In the genomic region with DNA sequence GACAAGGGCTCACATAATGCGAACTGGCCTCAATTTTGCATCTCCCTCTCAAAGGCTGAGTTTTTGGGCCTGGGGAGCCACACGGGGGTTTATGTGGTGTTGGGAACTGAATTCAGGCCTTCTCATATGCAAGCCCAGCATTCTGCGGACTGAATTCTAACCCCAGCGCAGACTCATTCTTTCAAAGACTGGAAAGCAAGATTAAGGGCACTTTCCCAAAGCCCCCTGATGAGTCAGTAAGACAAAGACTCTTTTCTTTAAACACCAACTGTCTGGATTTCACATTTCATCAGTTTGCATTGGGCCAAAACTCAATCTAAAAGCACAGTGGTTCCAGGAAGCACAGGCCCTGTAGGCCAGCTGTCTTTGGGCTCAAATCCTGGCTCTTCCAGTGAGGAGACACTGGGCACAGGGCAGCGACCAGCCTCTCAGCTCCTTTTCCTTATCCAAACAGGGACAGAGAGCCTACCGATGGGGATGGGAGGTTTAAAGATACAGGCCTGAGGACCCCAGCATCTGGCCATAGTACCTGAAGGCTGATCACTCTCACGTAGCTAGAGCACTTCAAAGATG, we compare ENCODE assay signal across 11 mouse cellular contexts. TPM values are rescaled to one million over a fixed set of nuclear protein-coding genes. Genes with fewer than 3 reads are reported as not detected.
DNase-seq lines count a peak whose midpoint lies in the region; ATAC-seq and TF ChIP-seq lines count a peak whose summit lies in the region.
"Had no signal": no experiment of that assay in that cellular context is flagged by ENCODE, and none has a peak within 500 bp of the region (broad histone marks: within the 10 kb centered on the region; RNA-seq: fewer than 3 reads in every experiment).

No protein-coding gene starts in this region.

- ATAC-seq in stomach, embryonic 16.5 days (ENCODE audit: insufficient read depth, low FRiP score): no peak
- ATAC-seq in stomach, postnatal 0 days (ENCODE audit: low FRiP score, low TSS enrichment): no peak
- no peak for ATAC-seq in forebrain, embryonic 13.5 days
- ATAC-seq in limb, embryonic 15.5 days (ENCODE audit: insufficient number of reproducible peaks, low FRiP score, low TSS enrichment, low read depth): no peak
- ATAC-seq in CD4-positive, CD25-positive, alpha-beta regulatory T cell, adult 4 months: no peak

- no peaks in the 10 kb centered on the region for H3K27me3 ChIP-seq in stomach, embryonic 16.5 days (ENCODE audit: control insufficient read depth, insufficient read depth, low read length)
- no peaks in the 10 kb centered on the region for H3K27me3 ChIP-seq in stomach, postnatal 0 days (ENCODE audit: control insufficient read depth, insufficient read depth, low read length)
- H3K27me3 ChIP-seq in forebrain, embryonic 13.5 days: no peaks in the 10 kb centered on the region
- no peaks in the 10 kb centered on the region for H3K27me3 ChIP-seq in limb, embryonic 15.5 days

- H3K36me3 ChIP-seq in stomach, embryonic 16.5 days (ENCODE audit: control insufficient read depth, insufficient read depth, low read length): no peaks in the 10 kb centered on the region
- H3K36me3 ChIP-seq in stomach, postnatal 0 days (ENCODE audit: control insufficient read depth, insufficient read depth, low read length): peaks cover 2% of the 10 kb centered on the region; the same call in 1 of the 2 replicates
- peaks cover 18% of the 10 kb centered on the region for H3K36me3 ChIP-seq in forebrain, embryonic 13.5 days (ENCODE audit: poor library complexity, severe bottlenecking)
- H3K36me3 ChIP-seq in limb, embryonic 15.5 days: peaks cover 15% of the 10 kb centered on the region
- H3K36me3 ChIP-seq: G1E had no signal

- no peak overlapping the region for H3K4me2 ChIP-seq in stomach, embryonic 16.5 days (ENCODE audit: low read depth, low read length)
- no peak overlapping the region for H3K4me2 ChIP-seq in stomach, postnatal 0 days (replicated peaks; ENCODE audit: low read depth)
- H3K4me2 ChIP-seq in forebrain, embryonic 13.5 days: no peak overlapping the region
- H3K4me2 ChIP-seq in limb, embryonic 15.5 days: no peak overlapping the region

- H3K27ac ChIP-seq in stomach, embryonic 16.5 days (ENCODE audit: low read length): peak overlapping the region; percentile 57
- H3K27ac ChIP-seq in stomach, postnatal 0 days (replicated peaks): no peak overlapping the region; the same call in 1 of the 2 replicates
- H3K27ac ChIP-seq in forebrain, embryonic 13.5 days: peak overlapping the region; percentile 68
- peak overlapping the region; percentile 63 for H3K27ac ChIP-seq in limb, embryonic 15.5 days

- TF ChIP-seq EP300 in stomach, postnatal 0 days (optimal IDR thresholded peaks at IDR 0.05): no peak

- H3K4me1 ChIP-seq in stomach, embryonic 16.5 days (ENCODE audit: control insufficient read depth, insufficient read depth, low read length): peaks cover 15% of the 10 kb centered on the region
- H3K4me1 ChIP-seq in stomach, postnatal 0 days (replicated peaks; ENCODE audit: control insufficient read depth, insufficient read depth): 0 out of 2 replicates have a peak, but pooled peaks cover 3% of the 10 kb centered on the region
- H3K4me1 ChIP-seq in forebrain, embryonic 13.5 days: peaks cover 21% of the 10 kb centered on the region
- peaks cover 29% of the 10 kb centered on the region for H3K4me1 ChIP-seq in limb, embryonic 15.5 days

- no peaks in the 10 kb centered on the region for H3K9me3 ChIP-seq in stomach, embryonic 16.5 days (replicated peaks; ENCODE audit: control insufficient read depth, low read length)
- H3K9me3 ChIP-seq in stomach, postnatal 0 days (ENCODE audit: control insufficient read depth, low read length): no peaks in the 10 kb centered on the region
- no peaks in the 10 kb centered on the region for H3K9me3 ChIP-seq in forebrain, embryonic 13.5 days (replicated peaks)
- no peaks in the 10 kb centered on the region for H3K9me3 ChIP-seq in limb, embryonic 15.5 days
- H3K9me3 ChIP-seq: G1E had no signal

- WGBS in stomach, embryonic 16.5 days: 65% methylated on average over 7 of the region's 7 CpGs
- WGBS in stomach, postnatal 0 days: 64% methylated on average over 7 of the region's 7 CpGs
- WGBS in forebrain, embryonic 13.5 days: 19% methylated on average over 7 of the region's 7 CpGs
- 70% methylated on average over 7 of the region's 7 CpGs for WGBS in limb, embryonic 15.5 days

- no peak for DNase-seq in stomach, postnatal 0 days (ENCODE audit: low spot score)
- DNase-seq in kidney, postnatal 25 days: no peak
- DNase-seq in layer of hippocampus, adult 11-12 months (ENCODE audit: low spot score): no peak
- DNase-seq: adrenal gland, postnatal 25 days; gastrocnemius, postnatal 14 days; lung, postnatal 36 days had no signal

- H3K9ac ChIP-seq in stomach, embryonic 16.5 days (ENCODE audit: low read length): no peak overlapping the region
- no peak overlapping the region for H3K9ac ChIP-seq in stomach, postnatal 0 days (ENCODE audit: low read length)
- no peak overlapping the region for H3K9ac ChIP-seq in forebrain, embryonic 13.5 days
- no peak overlapping the region for H3K9ac ChIP-seq in limb, embryonic 15.5 days

- no peak for TF ChIP-seq CTCF in stomach, postnatal 0 days (IDR thresholded peaks at IDR 0.05; ENCODE audit: low read depth)

- H3K4me3 ChIP-seq in stomach, embryonic 16.5 days (replicated peaks; ENCODE audit: low read length): no peak overlapping the region
- no peak overlapping the region for H3K4me3 ChIP-seq in stomach, postnatal 0 days (ENCODE audit: low read depth, low read length)
- no peak overlapping the region for H3K4me3 ChIP-seq in forebrain, embryonic 13.5 days
- no peak overlapping the region for H3K4me3 ChIP-seq in limb, embryonic 15.5 days

RNA-seq across cellular contexts. Expression of gene Cnn3, which starts 38.5 kb away (rescaled TPM):
- 525 and 535 TPM in 2 replicates for polyA plus RNA-seq in stomach, embryonic 16.5 days (2015; fragmentation: Nextera tagmentation; extraction: Ambion mirVana)
- polyA plus RNA-seq in stomach, postnatal 0 days (2015; fragmentation: Nextera tagmentation; extraction: Ambion mirVana): 280 and 301 TPM in 2 replicates
- polyA plus RNA-seq in forebrain, embryonic 13.5 days (2015; fragmentation: Nextera tagmentation; extraction: Ambion mirVana): 770 and 773 TPM in 2 replicates
- polyA plus RNA-seq in limb, embryonic 15.5 days (2015; fragmentation: Nextera tagmentation; extraction: Ambion mirVana): 720 and 793 TPM in 2 replicates
- 1 to 10 TPM; 8.8 to 9.7 TPM for polyA plus RNA-seq in CD4-positive, CD25-positive, alpha-beta regulatory T cell, adult 4 months (2017; shearing (Covaris generic))
- polyA plus RNA-seq: G1E had no signal

Comparison
In these comparisons a context has a peak if more than half of its experiments do, and no peak if none do; other contexts are left out.
1. RNA of gene Cnn3, which starts 38.5 kb away (polyA plus RNA-seq): 770 to 773 TPM in forebrain, embryonic 13.5 days, 720 to 793 TPM in limb, embryonic 15.5 days, 525 to 535 TPM in stomach, embryonic 16.5 days and 280 to 301 TPM in stomach, postnatal 0 days; 8.8 to 9.7 TPM in CD4-positive, CD25-positive, alpha-beta regulatory T cell, adult 4 months; every median in the first group is over 10 times any median in the second.